Mouse (Mus musculus) cerebellum, postnatal 4 days (tissue): ENCODE measurements around the gene 6430571L13Rik.

Experiments used
- DNase-seq, 2 experiments: peaks; one replicate each; pipeline ENCODE4 v3.0.0; 2022; ENCODE audit warnings: low spot score in 2 of 2, mixed read lengths in 1 of 2

6430571L13Rik gene

DNA sequence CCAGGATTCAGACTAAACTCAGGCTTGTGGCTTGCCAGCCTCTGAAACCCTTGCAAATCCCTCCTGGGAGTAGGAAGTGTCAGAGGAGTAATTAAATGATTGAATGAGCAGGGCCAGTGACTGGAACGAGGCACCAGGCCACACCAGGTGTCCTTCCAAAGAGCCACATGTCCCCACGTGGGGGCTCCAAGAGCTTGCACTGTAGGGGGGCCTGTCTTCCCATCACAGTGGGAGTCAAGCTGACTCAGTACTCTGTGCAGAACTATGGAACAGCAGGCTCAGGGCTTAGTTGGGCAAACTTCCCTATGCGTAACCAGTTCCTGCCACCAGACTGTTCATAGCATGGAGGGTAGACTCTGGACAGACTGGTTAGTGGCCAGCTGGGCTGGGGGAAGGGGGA is 44.0 kb downstream of the 6430571L13Rik start:
- no peak for DNase-seq

DNA sequence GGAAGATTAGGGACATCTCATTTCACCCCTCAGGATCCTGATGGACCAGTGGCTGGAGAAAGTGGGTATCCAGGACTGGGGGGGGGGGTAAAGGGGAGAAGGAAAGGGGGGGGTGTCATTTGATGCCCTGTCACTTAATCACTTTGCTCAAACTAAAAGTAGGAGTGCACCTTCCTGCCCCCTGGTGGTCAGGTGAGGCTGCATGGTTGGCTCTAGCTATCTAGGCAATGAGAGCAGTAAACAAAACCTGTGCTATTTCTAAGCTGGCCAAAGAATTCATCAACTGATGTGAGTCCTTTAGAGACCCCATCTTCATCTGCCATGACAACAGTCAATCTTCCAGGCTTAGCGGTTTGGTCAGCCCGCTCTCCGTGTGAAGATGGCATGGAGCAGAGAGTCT is 46.3 kb downstream of the 6430571L13Rik start:
- no peak for DNase-seq

DNA sequence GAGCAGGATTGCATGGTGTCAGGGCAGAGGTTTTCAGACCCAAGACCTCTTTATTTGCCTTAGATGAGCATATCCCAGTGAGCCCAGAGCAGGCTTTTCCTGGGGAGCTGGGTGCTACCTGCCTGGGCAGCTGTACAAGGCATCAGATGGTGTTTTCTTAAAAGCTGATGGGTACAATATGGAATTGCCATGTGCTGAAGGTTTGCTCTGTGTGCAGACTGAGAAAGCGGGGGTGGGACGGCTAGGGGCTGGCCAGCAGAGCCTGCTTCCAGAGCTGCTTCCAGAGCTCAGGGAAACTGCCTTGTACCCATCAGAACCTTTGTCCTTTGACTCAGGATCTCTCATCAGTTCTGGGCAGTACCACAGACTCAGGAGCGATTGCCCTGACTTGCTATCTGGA is 47.3 kb downstream of the 6430571L13Rik start:
- no peak for DNase-seq

DNA sequence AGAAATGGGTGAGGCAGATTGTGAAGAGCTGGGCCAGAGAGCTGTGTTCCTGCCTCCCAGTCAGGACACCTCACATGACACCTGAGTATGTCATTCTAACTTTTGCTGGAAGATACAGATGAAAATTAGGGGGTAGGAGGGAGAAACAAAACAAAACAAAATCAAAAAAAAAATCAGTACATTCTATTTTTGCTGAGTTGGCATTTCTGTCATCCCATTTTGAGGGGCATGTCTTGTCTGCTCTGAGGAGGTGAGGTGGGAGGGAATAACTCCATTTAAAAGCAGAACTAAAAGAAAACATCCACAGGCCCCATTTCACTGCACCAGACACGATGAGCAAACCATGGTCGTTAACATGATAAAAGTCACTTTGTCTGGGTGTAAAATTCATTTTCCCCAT is 47.9 kb downstream of the 6430571L13Rik start:
- no peak for DNase-seq

DNA sequence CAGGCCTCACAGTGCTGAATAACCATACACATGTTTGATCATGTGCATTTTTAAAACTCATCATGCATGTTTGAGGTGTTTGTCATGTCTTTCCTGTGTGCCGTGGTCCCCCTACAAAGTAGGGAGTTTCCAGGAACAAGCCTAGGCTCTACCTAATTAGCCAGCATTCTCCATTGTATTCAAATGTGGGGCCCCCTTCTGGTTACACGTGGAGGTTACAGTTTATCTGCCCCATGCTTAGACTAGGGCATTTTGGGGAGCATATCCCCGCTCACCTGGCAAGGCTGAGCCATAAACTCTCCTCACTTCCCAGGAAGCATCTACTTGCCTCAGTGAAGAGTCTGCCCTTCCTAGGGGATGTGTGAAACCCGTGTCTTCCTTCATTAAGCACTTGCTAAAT is 56.0 kb downstream of the 6430571L13Rik start:
- DNase-seq = no peak

DNA sequence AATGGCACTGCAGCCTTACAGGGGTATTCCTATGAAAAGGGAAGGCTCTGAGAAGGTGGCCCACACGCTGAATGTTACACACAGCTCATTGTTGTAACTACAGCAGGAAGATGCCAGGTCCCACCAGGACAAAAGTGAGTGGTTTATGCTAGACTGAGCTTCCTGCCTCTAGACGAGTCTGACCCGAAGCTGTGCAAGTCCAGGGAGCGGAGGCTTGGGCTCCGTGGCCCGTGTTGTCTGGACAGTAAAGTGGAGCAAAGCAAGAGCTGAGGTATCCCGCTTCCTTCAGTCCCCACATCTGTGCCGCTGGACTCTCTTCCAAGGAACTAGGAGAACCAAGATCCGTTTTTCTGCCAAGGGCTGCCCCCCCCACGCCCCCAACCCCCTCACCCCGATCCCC is 58.6 kb downstream of the 6430571L13Rik start:
- no peak for DNase-seq

DNA sequence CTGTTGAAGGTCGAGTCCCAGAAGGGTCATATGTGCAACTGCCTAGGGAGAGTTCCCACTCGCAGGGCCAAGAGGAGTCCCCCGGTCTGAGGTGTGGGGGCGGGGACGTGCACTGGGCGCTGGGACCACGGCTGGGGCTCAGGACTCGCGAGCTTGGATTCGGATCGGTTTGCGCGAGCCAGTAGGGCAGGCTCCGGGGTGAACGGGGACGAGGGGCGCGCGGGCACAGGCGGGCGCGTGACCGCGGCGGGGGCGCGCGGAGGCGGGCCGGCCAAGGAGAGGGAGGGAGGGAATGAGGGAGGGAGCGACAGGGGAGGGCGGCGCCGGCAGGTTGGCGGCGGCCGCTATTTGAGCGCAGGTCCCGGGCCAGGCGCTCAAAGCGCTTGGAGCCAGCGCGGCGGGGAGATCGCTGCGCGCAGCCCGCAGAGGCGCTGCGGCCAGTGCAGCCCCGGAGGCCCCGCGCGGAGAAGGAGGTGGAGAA is 59.1 kb downstream of the 6430571L13Rik start, which contains the start of gene Cacna2d2:
Cacna2d2 (plus strand) TSS at position 122 of the 481 bp plus-strand sequence.
- peak; percentile 61 to 71 for DNase-seq

DNA sequence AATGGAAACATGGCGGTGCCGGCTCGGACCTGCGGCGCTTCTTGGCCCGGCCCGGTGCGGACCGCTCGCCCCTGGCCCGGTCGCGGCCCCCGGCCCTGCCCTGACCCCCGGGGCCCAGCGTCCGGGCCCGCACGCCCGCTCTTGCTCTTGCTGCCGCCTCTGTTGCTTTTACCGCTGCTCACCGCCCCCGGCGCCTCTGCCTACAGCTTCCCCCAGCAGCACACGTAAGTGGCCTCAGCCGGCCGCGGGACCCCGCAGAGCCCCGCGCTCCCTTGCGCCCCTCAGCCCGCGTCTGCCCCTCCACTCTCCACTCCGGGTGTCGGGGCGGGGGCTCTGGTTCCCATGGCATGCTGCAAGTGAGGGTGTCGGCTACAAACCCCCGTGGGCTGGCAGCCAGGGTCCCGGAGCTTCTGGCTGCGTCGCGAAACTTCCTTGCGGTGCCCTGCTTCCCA is 59.7 kb downstream of the 6430571L13Rik start:
- DNase-seq = no peak

DNA sequence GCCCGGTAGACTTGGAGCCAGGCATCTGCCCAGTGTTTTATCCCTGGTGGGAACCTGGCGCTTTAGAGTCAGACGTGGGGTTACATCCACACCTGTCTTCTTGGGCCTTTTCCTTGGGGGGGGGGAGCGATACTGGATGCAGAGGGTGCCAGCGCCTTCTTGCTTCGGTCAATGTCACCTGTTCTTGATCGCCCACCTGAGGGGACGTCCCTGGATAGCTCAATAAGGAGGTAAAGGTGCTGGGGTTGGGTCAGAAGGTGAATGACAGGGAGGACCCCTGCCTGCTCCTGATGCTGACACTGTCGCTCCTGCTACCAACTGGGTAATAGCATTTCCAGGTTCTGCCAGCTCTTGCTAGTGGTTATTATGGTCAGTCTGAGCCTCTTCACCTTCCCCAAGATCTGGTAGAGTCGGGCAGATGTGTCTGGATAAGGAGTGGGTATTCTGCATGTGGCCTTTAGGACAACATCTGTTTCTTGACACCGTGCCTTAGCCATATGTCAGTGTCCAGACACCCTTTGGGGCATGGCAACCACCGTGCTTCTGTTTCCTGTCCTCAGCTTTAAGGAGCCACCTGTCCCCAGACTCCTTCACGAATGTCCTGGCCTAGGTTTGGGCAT is 60.4 kb downstream of the 6430571L13Rik start:
- DNase-seq = no peak
